Mouse (Mus musculus): ENCODE data around the gene Syce2.

GRCm38 (mm10) chr8:84917781-84918180, 45.9 kb downstream of the Syce2 start:
- no peak for TF ChIP-seq CTCF (IDR thresholded peaks at IDR 0.05; ENCODE audit: low read depth, low read length)
- TF ChIP-seq GATA1 (IDR thresholded peaks at IDR 0.05; ENCODE audit: borderline replicate concordance, low read length): no peak
- no peak for TF ChIP-seq TAL1 (conservative IDR thresholded peaks at IDR 0.05; ENCODE audit: low read depth, low read length)
- no peak for TF ChIP-seq POLR2AphosphoS5 (IDR thresholded peaks at IDR 0.05; ENCODE audit: insufficient replicate concordance, low read depth, low read length)
